Mouse (Mus musculus) CH12.LX (cell line): ENCODE data around the gene Dhx37. TPM values are rescaled to one million over a fixed set of nuclear protein-coding genes. Genes with fewer than 3 reads are reported as not detected.

Experiments used
- DNase-seq: peaks from one replicate; pipeline ENCODE4 v3.0.0-alpha.2; 2013; ENCODE audit errors: extremely low read depth
- H3K27ac ChIP-seq: 2 replicates; pipeline ENCODE4 v1.5.1; 2012; ENCODE audit warnings: low read depth, mild to moderate bottlenecking, control low read depth, moderate library complexity; ENCODE audit not compliant: insufficient read depth
- H3K27me3 ChIP-seq: replicated peaks from 2 replicates; pipeline ENCODE3; 2012; ENCODE audit warnings: inconsistent platforms
- H3K36me3 ChIP-seq, 2 experiments: replicated peaks in 1 of 2; 2 replicates each; pipeline versions ENCODE3 to v1.6.1; 2012; ENCODE audit warnings: inconsistent platforms in 1 of 2, low read length in 1 of 2, mild to moderate bottlenecking in 1 of 2, mixed read lengths in 1 of 2, moderate library complexity in 1 of 2; ENCODE audit not compliant: control insufficient read depth in 1 of 2, insufficient read depth in 1 of 2
- H3K4me1 ChIP-seq, 2 experiments: 2 replicates each; pipeline ENCODE4 v1.6.1; 2012; ENCODE audit warnings: inconsistent platforms in 1 of 2, moderate library complexity in 1 of 2; ENCODE audit not compliant: insufficient read depth in 2 of 2, control insufficient read depth in 1 of 2
- H3K4me2 ChIP-seq: 2 replicates; pipeline ENCODE4 v1.6.1; 2012; ENCODE audit warnings: low read depth, mild to moderate bottlenecking, control low read depth; ENCODE audit not compliant: poor library complexity, insufficient read depth, severe bottlenecking
- H3K4me3 ChIP-seq, 3 experiments: fragments of 150-350 bp in 1 of 3; sonication (generic) in 1 of 3; replicated peaks in 1 of 3; 2 replicates each; pipeline versions ENCODE3 to v1.5.1; 2011 to 2012; ENCODE audit warnings: low read depth in 2 of 3, low read length in 2 of 3, mild to moderate bottlenecking in 2 of 3, moderate library complexity in 2 of 3, control low read depth in 1 of 3, improper control_type of control experiment in 1 of 3, inconsistent platforms in 1 of 3, mixed read lengths in 1 of 3; ENCODE audit not compliant: poor library complexity in 1 of 3
- H3K79me2 ChIP-seq: replicated peaks from 2 replicates; pipeline ENCODE4 v1.6.1; 2012; ENCODE audit warnings: mild to moderate bottlenecking, moderate library complexity; ENCODE audit not compliant: control insufficient read depth, poor library complexity, insufficient read depth, severe bottlenecking; ENCODE audit errors: extremely low read depth
- H3K9ac ChIP-seq: 2 replicates; pipeline ENCODE4 v1.6.1; 2012; ENCODE audit warnings: low read depth, mild to moderate bottlenecking, control low read depth, moderate library complexity; ENCODE audit not compliant: insufficient read depth
- H3K9me3 ChIP-seq: replicated peaks from 2 replicates; pipeline ENCODE3; 2012; ENCODE audit warnings: low read length, inconsistent platforms, mixed read lengths
- BHLHE40 ChIP-seq: IDR thresholded peaks from 2 replicates; pipeline ENCODE4 v1.6.1; 2011; ENCODE audit warnings: mild to moderate bottlenecking, low read depth, low read length, improper control_type of control experiment
- CHD2 ChIP-seq: IDR thresholded peaks from 2 replicates; pipeline ENCODE4 v1.6.1; 2011; ENCODE audit warnings: low read length, improper control_type of control experiment
- CTCF ChIP-seq, 2 experiments: IDR thresholded peaks in 1 of 2; conservative IDR thresholded peaks in 1 of 2; 2 replicates each; pipeline ENCODE4 v1.5.1; 2011 to 2012; ENCODE audit warnings: low read depth in 2 of 2, low read length in 2 of 2, improper control_type of control experiment in 1 of 2, inconsistent platforms in 1 of 2, mild to moderate bottlenecking in 1 of 2, moderate library complexity in 1 of 2
- E2F4 ChIP-seq: IDR thresholded peaks from 2 replicates; pipeline ENCODE4 v1.6.1; 2011; ENCODE audit warnings: low read depth, low read length, improper control_type of control experiment; ENCODE audit not compliant: insufficient replicate concordance
- ELF1 ChIP-seq: IDR thresholded peaks from 2 replicates; pipeline ENCODE4 v1.6.1; 2014; ENCODE audit warnings: low read depth, mild to moderate bottlenecking, inconsistent platforms, low read length, improper control_type of control experiment
- GABPA ChIP-seq: IDR thresholded peaks from 2 replicates; pipeline ENCODE4 v1.6.1; 2012; ENCODE audit warnings: low read depth, low read length, improper control_type of control experiment, inconsistent platforms; ENCODE audit not compliant: insufficient replicate concordance
- HCFC1 ChIP-seq: IDR thresholded peaks from 2 replicates; pipeline ENCODE4 v1.6.1; 2012; ENCODE audit warnings: low read depth, mild to moderate bottlenecking, inconsistent platforms, low read length, improper control_type of control experiment
- MAZ ChIP-seq: IDR thresholded peaks from 2 replicates; pipeline ENCODE4 v1.6.1; 2012; ENCODE audit warnings: low read depth, mild to moderate bottlenecking, inconsistent platforms, low read length, improper control_type of control experiment, moderate library complexity
- MEF2A ChIP-seq: IDR thresholded peaks from 2 replicates; pipeline ENCODE4 v1.6.1; 2014; ENCODE audit warnings: low read depth, mild to moderate bottlenecking, inconsistent platforms, low read length, improper control_type of control experiment, borderline replicate concordance
- MYC ChIP-seq: IDR thresholded peaks from 2 replicates; pipeline ENCODE4 v1.6.1; 2011; ENCODE audit warnings: low read depth, mild to moderate bottlenecking, improper control_type of control experiment, low read length
- NRF1 ChIP-seq: IDR thresholded peaks from 2 replicates; pipeline ENCODE4 v1.6.1; 2014; ENCODE audit warnings: low read depth, mild to moderate bottlenecking, inconsistent platforms, low read length, improper control_type of control experiment, moderate library complexity
- POLR2A ChIP-seq: IDR thresholded peaks from 2 replicates; pipeline ENCODE4 v1.6.1; 2011; ENCODE audit warnings: low read depth, mild to moderate bottlenecking, improper control_type of control experiment, low read length
- POLR2AphosphoS2 ChIP-seq: IDR thresholded peaks from 2 replicates; pipeline ENCODE4 v1.6.1; 2011; ENCODE audit warnings: low read depth, low read length, improper control_type of control experiment
- RAD21 ChIP-seq: IDR thresholded peaks from 2 replicates; pipeline ENCODE4 v1.6.1; 2011; ENCODE audit warnings: low read depth, mild to moderate bottlenecking, low read length, improper control_type of control experiment, moderate library complexity
- TCF12 ChIP-seq: IDR thresholded peaks from 2 replicates; pipeline ENCODE4 v1.6.1; 2014; ENCODE audit warnings: low read depth, mild to moderate bottlenecking, inconsistent platforms, low read length, improper control_type of control experiment
- USF2 ChIP-seq: conservative IDR thresholded peaks from 2 replicates; pipeline ENCODE4 v1.6.1; 2011; ENCODE audit warnings: low read depth, low read length, improper control_type of control experiment
- ZMIZ1 ChIP-seq: IDR thresholded peaks from 2 replicates; pipeline ENCODE4 v1.6.1; 2012; ENCODE audit warnings: low read depth, mild to moderate bottlenecking, inconsistent platforms, low read length, improper control_type of control experiment
- dilution Hi-C: fragments of 300-500 bp; cut with MboI; formaldehyde crosslinking; loops from 2 replicates; pipeline ENCODE4 v1.14.3; 2020; ENCODE audit warnings: low sequenced_read_pairs; ENCODE audit not compliant: extremely low pct_unique_long_range_greater_than_20kb, extremely low pct_ligation_motif_present
- in situ Hi-C: fragments of 300-500 bp; cut with MboI; formaldehyde crosslinking; loops from 3 replicates; pipeline ENCODE4 v1.14.3; 2019; ENCODE audit warnings: low sequenced_read_pairs, low pct_ligation_motif_present, low pct_unique_long_range_greater_than_20kb, mixed read lengths
- polyA plus RNA-seq: library from polyadenylated mRNA; unstranded; fragments of >175 nt; gene quantifications from 2 replicates; pipeline ENCODE4 v1.2.1, GENCODE M21; 2012; ENCODE audit warnings: low read depth; ENCODE audit not compliant: insufficient read length
- total RNA-seq, 2 experiments: library from RNA; depleted of rRNA; stranded (reverse); fragments of 300-350 nt in 1 of 2; fragments of >200 nt in 1 of 2; gene quantifications; 2 replicates each; pipeline ENCODE4 v1.2.3; 2012 to 2014

Dhx37 gene
- total and polyA plus RNA-seq, 3 experiments = 21.0 to 36.9 (median 26.0) TPM

- TF ChIP-seq POLR2AphosphoS2 (no peak), ELF1 (no peak), MAZ (no peak), USF2 (no peak), NRF1 (no peak), POLR2A (no peak), GABPA (no peak), TCF12 (no peak), HCFC1 (no peak), ZMIZ1 (no peak), BHLHE40 (no peak), CHD2 (no peak), E2F4 (no peak), MEF2A (no peak), CTCF (conservative IDR thresholded peaks at IDR 0.05 in 1 of 2, IDR thresholded peaks at IDR 0.05 in 1 of 2; ENCODE audit: low read depth in 2 of 2, low read length in 2 of 2) (no peak)
- TF ChIP-seq, all 38 proteins: peak for 0
- in situ Hi-C loops = no loop called here
- no peak overlapping the region for H3K27ac ChIP-seq
- H3K27me3 ChIP-seq = no peaks in the 10 kb centered on the region
- no peak overlapping the region for H3K9ac ChIP-seq
- peaks cover 6 to 51% of the 10 kb centered on the region in 2 experiments for H3K36me3 ChIP-seq
- no peak for DNase-seq
- dilution Hi-C loops = no loop called here
- peaks cover 68% of the 10 kb centered on the region for H3K79me2 ChIP-seq
- H3K4me1 ChIP-seq = peaks cover 3 to 47% of the 10 kb centered on the region in 2 experiments; a peak in 3 of 4 replicates
- no peak overlapping the region for H3K4me3 ChIP-seq
- H3K9me3 ChIP-seq = peaks cover 2% of the 10 kb centered on the region
- H3K4me2 ChIP-seq = no peak overlapping the region
These were observed 10.0 kb upstream of the Dhx37 start for GRCm38 (mm10) chr5:125443915-125444314.

GRCm38 (mm10) chr5:125443335-125443734 is 9.4 kb upstream of the Dhx37 start:
- in situ Hi-C loops (no loop called here), dilution Hi-C loops (no loop called here)
- H3K4me2 ChIP-seq = no peak overlapping the region
- peaks cover 6 to 45% of the 10 kb centered on the region in 2 experiments for H3K36me3 ChIP-seq
- no peak for DNase-seq
- peaks cover 63% of the 10 kb centered on the region for H3K79me2 ChIP-seq
- peak overlapping the region in 1 of 3 experiments; percentile 87 for H3K4me3 ChIP-seq
- H3K4me1 ChIP-seq = peaks cover 3 to 43% of the 10 kb centered on the region in 2 experiments; a peak in 3 of 4 replicates
- no peak overlapping the region for H3K9ac ChIP-seq
- no peaks in the 10 kb centered on the region for H3K27me3 ChIP-seq
- TF ChIP-seq MYC = peak; percentile 55; the same call in 1 of the 2 replicates
- peak; percentile 29 to 53; a peak in 2 of 4 replicates for TF ChIP-seq CTCF (conservative IDR thresholded peaks at IDR 0.05 in 1 of 2, IDR thresholded peaks at IDR 0.05 in 1 of 2; ENCODE audit: low read depth in 2 of 2, low read length in 2 of 2)
- TF ChIP-seq CHD2 = no peak
- TF ChIP-seq RAD21 = peak; percentile 8
- no peak for TF ChIP-seq ELF1
- H3K27ac ChIP-seq = no peak overlapping the region
- peaks cover 2% of the 10 kb centered on the region for H3K9me3 ChIP-seq
